Comparison of ENCODE assay signal across 22 mouse cellular contexts in genomic region chr5:52346890-52347289, GRCm38 (mm10). TPM values are rescaled to one million over a fixed set of nuclear protein-coding genes. Genes with fewer than 3 reads are reported as not detected.
"Had no signal": no experiment of that assay in that cellular context is flagged by ENCODE, and none has a peak within 500 bp of the region (broad histone marks: within the 10 kb centered on the region; RNA-seq: fewer than 3 reads in every experiment).

No protein-coding gene starts in this region.

- H3K27me3 ChIP-seq: heart, embryonic 13.5 days; heart, embryonic 15.5 days; hindbrain, embryonic 12.5 days; kidney, embryonic 15.5 days; liver, embryonic 13.5 days had no signal

- H3K27ac ChIP-seq: heart, embryonic 13.5 days; heart, embryonic 15.5 days; hindbrain, embryonic 10.5 days; hindbrain, embryonic 12.5 days; hindbrain, embryonic 14.5 days; kidney, embryonic 15.5 days; kidney, postnatal 0 days; left cerebral cortex, adult 2 months; limb, embryonic 10.5 days; limb, embryonic 12.5 days; liver, embryonic 13.5 days had no signal

- H3K9ac ChIP-seq: heart, embryonic 13.5 days; heart, embryonic 15.5 days; hindbrain, embryonic 12.5 days; hindbrain, embryonic 14.5 days; kidney, embryonic 15.5 days; limb, embryonic 12.5 days; liver, embryonic 13.5 days had no signal

- H3K4me1 ChIP-seq: heart, embryonic 13.5 days; heart, embryonic 15.5 days; hindbrain, embryonic 10.5 days; hindbrain, embryonic 12.5 days; kidney, embryonic 15.5 days; limb, embryonic 10.5 days; limb, embryonic 12.5 days; liver, embryonic 13.5 days had no signal

- H3K4me3 ChIP-seq: heart, embryonic 13.5 days; heart, embryonic 15.5 days; hindbrain, embryonic 10.5 days; hindbrain, embryonic 12.5 days; kidney, embryonic 15.5 days; left cerebral cortex, adult 2 months; limb, embryonic 10.5 days; limb, embryonic 12.5 days; liver, embryonic 13.5 days had no signal

- H3K36me3 ChIP-seq: heart, embryonic 13.5 days; heart, embryonic 15.5 days; hindbrain, embryonic 10.5 days; hindbrain, embryonic 12.5 days; kidney, embryonic 15.5 days; limb, embryonic 10.5 days; limb, embryonic 12.5 days; liver, embryonic 13.5 days had no signal

- DNase-seq: gastrocnemius, postnatal 10 days; gastrocnemius, postnatal 25 days; heart, adult 18-20 months; heart, postnatal 14 days; heart, postnatal 4 days; kidney, adult 11 months; kidney, adult 9 months; kidney, postnatal 14 days; kidney, postnatal 36 days; liver; liver, embryonic 13.5 days had no signal

RNA-seq across cellular contexts. Expression of gene Sod3, which starts 16.7 kb away (rescaled TPM):
- total RNA-seq: granulocyte monocyte progenitor cell, adult 5-6 weeks had no signal
- polyA plus RNA-seq: limb, embryonic 10.5 days; limb, embryonic 12.5 days had no signal
